Mouse (Mus musculus) left cerebral cortex, postnatal 25 days (tissue): ENCODE measurements around the gene Aqp1. TPM values are rescaled to one million over a fixed set of nuclear protein-coding genes. Genes with fewer than 3 reads are reported as not detected.
A peak's percentile ranks its signal among the peaks of the same experiment; 100 is the strongest.

Experiments used
- DNase-seq, 2 experiments: peaks; one replicate each; pipeline ENCODE4 v3.0.0; 2022; ENCODE audit warnings: low spot score in 2 of 2, mixed read lengths in 1 of 2
- intact Hi-C: fragments of 180-260 bp; cut with DNase I; formaldehyde crosslinking; loops from one replicate; pipeline ENCODE4 v1.15.1; 2025
- total RNA-seq, 2 experiments: library from RNA; stranded (reverse); gene quantifications; 2 replicates each; pipeline ENCODE4 v1.2.3; 2021

Aqp1 gene
- total RNA-seq, 2 experiments from 2014 or later, result 1.3 to 2.5 TPM

DNA sequence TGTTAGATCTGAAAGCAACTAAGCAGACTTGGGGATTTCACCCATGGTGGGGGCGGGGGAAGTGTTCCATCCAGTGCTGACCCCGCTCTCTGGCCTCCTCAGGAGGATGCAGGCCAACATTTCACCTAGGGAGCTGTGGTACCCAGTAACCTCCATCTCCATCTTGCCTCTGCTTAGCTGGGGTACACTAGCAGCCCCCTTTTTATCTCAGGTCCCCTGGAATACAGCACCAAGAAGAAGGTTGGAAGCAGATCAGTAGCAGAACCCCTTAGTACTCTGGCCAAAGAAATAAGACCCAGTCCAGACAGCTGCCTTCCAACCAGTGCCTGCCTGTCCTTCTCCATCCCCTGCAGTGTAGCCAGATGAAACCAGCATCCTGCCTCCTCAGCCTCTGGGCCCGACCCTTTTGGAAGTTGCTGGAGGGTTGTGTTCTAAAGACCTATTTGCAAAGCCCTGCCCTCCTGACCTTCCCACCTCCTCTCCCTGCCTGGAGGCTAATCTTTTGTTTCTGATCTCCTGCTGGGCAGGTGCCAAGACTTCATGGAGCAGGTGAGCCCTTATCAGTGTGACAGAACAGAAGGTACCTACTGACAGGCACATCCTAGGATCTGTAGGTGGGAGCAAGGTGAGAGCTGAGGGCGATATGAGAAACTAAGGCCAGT is 18.4 kb downstream of the Aqp1 start:
- intact Hi-C loops, result no loop called here
- no peak for DNase-seq

DNA sequence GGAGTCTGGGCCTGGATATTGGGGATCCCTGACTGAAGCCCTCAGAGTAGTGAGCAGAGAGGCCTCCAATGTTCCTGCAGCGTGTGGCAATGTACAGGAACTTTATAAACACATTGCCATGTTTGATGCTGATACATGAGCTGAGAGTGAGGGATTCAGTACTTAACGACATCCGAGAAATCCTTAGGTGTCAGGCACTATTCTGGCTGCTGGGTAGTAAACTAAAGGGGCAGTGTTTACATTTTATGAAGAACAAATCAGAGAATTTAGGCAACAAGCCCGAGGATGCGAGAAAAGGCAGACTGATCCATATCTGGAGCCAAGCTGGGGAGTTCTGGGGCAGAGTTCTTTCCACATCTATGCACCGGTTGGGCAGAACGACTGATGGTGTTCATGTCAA is 19.3 kb downstream of the Aqp1 start:
- no peak for DNase-seq
- intact Hi-C loops, result no loop called here

DNA sequence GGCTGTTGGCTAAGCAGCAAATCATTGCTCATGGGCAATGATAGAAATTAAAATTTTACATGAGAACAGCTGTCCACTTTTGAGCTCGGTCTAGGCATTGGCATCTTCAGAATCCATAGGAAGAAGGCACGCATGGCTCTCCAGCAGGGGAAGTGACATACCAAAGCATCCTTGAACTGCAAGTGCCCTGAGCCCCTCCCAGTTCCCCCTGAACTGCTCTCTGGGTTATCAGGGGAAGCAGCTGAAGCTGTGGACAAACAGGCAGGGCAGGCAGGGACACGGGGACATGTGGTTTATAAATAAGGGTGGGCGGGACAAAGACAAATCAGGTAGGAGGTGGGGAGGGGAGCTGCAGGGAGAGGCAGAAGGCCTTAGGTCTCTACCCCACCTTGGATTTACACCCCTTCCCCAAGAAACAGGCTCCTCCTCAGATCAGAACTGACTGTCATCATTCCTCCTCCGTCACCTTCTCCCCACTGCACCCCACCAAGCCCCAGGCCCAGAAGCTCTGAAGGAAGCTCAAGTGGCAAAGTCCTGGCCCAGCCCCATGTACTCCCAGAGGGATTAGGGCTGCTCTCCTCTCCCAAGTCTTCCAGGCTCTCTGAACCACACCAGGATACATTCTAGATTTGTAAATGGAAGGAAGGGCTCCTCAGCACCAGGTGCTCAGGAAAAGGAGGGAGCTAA is 19.9 kb downstream of the Aqp1 start:
- intact Hi-C loops, result no loop called here
- DNase-seq, result no peak

DNA sequence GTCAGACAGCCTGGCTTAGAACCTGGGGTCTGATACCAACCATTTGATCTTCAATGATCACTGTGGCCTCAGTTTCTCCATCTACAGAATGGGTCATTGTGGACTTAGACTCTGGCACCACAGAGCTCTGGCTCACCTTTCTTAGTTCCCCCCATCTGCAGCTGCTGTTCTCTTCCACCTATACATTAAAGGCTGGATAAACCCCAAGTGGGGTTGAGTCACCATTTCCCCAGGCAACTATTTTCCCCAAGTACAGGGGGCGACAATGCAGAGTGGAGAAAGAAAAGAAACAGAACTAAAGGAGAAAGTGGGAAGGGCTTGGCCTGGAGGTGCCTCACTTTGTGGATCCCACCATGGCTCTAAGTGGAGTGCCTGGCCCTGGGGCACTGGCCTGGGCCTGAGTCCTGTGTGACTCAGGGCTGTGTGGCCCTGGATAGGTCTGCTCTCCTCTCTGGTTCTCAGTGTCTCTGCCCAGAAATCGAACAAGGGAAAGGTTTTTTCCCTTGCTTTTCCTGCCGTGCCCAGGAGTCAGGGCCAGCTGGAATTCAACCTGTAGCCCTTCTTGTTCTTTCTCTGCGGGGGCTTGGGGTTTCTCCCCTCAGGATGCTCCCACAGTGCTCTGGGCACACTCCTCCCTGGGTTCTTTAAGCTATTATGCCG is 20.9 kb downstream of the Aqp1 start:
- DNase-seq, result no peak
- intact Hi-C loops, result no loop called here

DNA sequence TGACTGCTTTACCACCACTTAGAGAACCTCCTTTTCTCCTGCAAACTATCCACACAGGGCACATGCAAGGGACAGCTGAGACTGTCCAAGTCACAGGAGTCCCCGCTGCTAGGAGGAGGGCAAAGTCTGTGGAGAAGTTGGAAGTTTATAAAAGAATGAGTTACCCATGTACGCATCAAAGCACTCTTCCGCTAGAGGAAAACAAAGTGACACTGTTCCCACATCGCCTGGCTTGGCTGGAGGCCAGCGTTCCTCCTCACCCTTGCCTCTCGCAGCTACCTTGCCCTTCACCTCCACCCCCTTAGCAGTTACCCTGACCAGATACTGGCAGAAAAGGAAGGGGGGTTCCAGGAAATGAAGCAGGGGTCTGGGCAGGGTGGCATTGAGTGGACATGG is 21.4 kb downstream of the Aqp1 start:
- intact Hi-C loops, result no loop called here

DNA sequence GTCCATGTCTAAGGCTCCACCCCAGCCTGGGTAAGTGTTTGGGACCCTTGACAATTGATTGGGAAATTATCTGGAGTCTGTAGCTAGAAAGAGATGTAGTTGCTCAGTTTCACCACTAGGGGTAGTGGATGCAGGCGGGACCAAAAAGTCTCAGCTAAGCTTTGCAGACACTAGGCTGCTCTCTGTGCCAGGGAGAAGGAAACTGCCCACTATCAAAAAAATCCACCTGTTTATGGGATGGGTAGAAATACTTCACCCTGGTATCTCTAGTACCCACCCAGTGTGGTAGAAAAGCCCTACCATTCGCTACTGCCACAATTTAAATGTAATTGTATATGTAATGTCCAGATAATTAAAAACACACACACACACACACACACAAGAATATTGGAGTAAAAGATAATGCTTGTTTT is 22.5 kb downstream of the Aqp1 start:
- DNase-seq, result no peak
- intact Hi-C loops, result no loop called here

More for the DNA sequence above, 21.4 kb downstream of the Aqp1 start:
- DNase-seq, result no peak

DNA sequence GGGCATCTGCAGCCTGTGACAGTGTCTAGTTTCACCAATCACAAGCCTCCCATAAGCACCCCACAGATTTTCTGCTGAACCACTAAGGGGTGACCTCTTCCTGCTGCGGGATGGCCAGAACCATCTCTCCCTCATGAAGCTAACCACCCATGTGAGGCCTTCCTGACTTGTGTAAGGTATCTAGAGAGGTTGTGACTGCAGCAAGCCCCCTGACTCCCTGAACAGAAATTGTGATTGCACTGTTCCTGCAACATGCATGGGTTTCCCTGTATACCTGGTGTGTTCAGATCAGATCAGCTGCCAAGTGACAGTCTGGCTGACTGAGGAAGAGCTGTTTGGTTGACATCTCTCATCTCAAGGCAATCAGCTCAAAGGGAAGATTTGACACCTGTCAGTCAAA is 26.4 kb downstream of the Aqp1 start:
- no peak for DNase-seq
- intact Hi-C loops, result no loop called here

DNA sequence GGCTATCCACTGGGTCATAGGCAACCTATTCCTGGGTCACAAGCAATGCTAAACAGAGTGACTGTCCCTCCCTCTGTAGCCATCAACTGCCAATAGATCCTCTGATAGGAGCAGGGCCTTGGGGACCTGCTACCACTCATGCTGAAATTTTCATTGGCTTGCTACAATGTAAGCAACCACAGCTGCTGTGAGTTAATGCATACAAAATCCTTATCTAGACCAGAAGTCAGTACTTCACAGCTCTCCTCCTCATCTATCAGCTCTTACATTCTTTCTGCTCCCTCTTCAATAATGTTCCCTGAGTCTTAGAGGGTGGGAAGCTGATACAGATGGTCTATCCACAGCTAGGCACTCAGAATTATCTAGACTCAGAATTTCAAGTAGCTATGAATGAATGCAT is 30.9 kb downstream of the Aqp1 start:
- peak in 1 of 2 experiments; percentile 24 for DNase-seq
- intact Hi-C loops, result no loop called here

DNA sequence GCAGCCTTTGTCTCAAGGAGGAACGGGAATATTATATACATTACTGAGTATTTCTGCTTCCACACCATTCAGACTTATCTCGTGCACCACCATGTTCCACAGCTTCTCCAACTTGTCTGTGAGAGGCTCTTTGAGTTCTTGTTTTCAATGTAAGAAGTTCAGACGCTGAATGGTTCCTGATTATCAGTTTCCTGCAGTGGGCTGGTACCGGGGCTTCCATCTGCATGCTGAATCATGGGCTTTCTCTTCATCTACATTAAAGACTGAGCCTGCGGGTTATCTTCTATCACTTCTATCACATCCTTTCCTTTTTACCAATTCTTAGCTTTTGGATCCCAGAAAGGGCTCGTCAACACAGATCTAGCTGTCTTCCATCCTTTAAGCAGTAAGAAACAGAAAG is 34.6 kb downstream of the Aqp1 start:
- intact Hi-C loops, result no loop called here

DNA sequence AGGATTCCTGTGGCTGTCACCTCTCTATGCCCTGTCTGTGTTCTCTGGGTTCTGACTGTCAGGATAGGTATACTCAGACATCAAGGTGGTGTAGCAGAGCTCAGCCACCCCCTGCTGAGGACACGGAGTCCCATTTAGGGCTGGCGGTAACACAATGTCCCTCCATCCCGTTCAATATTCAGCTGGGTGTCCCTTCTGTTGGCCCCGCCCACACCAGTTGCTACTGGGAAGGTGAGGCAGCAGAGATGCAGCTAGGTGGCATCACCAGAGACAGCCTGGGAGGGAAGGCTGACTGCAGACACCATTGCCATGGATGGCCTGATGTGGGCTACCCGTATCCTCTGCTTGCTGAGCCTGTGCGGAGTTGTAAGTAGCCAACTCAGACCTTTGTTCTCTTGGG is 39.8 kb downstream of the Aqp1 start, which contains the start of gene Ghrhr:
Gene Ghrhr, plus strand, starts transcription at position 220 of the 400 bp plus-strand sequence.
- intact Hi-C loops, result no loop called here

More for the DNA sequence above, 34.6 kb downstream of the Aqp1 start:
- no peak for DNase-seq

DNA sequence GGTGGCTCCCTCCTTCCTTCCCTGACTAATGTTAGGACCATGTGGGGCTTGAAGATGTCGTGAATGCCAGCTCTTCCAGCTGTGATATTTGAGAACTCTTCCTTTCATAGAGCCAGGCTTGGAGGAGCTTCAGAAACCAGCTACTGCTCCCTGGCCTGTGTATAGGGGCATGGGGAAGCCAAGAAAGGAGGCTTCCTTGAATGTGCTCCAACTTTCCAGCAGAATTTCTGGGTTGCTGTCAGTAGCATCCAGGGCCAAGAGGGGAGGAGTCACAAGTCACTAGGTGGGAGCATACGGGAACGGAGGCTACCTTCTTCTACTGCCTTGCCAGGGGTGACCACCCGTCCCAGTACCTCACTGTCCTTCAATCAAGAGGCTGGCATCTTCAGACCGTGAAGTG is 40.3 kb downstream of the Aqp1 start:
- no peak for DNase-seq
- intact Hi-C loops, result no loop called here

More for the DNA sequence above, 39.8 kb downstream of the Aqp1 start, which contains the start of gene Ghrhr:
- DNase-seq, result no peak

DNA sequence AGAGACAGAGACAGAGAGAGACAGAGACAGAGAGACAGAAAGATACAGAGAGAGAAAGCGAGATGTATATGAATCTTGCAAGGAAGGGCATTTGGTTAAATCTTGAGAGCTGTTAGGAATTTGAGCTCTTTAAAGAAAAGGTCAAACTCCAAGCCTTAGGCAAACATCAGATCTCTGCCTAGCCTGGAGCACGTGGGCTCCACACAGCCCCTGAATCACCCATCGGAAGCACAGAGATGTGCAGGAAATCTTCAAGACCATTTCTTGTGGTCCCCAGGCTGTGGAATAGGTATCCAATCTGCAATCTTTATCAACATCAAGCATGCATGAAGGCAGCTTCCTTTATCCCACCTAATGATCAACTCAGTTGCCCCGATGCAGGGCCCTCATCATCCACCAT is 41.2 kb downstream of the Aqp1 start:
- intact Hi-C loops, result no loop called here
- no peak for DNase-seq

DNA sequence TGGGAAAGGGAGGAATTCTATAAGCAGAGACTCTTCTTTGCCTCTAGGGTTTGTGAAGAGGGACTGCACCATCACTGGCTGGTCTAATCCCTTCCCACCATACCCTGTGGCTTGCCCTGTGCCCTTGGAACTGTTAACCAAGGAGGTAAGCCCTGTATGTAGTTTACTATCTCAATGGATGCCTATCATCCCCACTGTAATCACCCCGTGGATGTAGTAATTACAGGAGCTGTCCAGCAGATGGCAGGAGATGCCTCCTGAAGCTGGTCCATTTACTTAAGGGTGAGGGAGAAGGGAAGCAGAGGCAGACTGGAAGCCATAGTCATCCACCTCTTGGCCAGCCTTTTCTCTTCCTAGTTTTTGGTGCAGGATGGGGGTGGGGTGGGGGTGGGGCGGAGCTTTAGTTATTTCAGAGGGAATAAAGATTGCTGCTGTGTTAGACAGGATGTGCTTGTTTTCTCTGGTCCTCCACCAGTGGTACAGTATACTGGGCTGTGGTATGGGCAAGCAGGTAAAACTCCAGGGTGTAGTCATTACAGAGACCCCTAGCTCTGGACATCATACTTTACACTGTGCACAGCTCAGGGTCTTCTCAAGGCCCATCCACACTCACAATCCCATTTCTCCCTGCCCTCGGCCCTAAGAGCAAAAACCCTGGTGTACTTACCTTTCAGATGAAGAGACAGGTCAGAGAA is 43.6 kb downstream of the Aqp1 start:
- intact Hi-C loops, result loop anchor here (2.0 kb wide), 1 partner anchor 131 kb away; no protein-coding TSS in a partner anchor
- peak; percentile 47 to 72 for DNase-seq

DNA sequence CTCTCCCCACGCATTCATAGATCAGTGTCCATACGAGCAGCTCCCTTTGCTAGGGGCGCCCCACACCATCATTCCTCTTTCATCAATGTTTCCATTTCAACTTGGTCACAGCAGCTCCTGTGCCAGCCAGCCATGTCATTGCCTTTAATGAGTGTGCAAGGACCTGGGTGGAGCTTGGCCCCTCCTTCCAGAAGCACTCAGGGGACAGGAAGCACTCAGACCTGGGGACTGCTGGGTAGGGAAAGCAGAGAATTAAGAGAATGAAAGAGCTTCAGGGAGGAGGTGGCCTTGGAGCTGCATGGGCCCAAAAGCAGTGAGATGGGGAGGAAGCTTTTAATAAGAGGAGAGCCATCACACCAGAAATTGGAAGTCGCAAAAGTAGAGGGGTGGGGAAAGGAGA is 45.7 kb downstream of the Aqp1 start:
- no peak for DNase-seq
- intact Hi-C loops, result no loop called here

DNA sequence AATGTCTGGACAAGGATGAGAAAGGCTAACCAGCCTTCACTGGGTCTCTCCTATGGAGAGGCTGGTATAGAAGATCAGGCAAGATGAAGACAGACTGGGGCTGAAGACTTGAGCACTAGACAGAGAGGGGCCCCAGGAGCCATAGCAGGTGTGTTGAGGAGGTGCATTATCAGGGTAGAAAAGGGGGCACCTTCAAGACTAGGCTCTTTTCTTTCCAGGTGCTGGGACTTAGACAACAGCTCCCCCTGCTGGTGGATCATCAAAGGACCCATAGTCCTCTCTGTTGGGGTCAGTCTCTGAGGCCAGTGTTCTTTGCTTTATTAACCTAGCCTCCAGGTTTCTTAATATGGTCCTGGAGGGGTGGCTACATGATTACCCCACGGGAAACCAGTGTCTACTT is 47.7 kb downstream of the Aqp1 start:
- intact Hi-C loops, result loop anchor here (1.0 kb wide), 1 partner anchor 151 kb away; no protein-coding TSS in a partner anchor
- DNase-seq, result peak; percentile 48 to 57

DNA sequence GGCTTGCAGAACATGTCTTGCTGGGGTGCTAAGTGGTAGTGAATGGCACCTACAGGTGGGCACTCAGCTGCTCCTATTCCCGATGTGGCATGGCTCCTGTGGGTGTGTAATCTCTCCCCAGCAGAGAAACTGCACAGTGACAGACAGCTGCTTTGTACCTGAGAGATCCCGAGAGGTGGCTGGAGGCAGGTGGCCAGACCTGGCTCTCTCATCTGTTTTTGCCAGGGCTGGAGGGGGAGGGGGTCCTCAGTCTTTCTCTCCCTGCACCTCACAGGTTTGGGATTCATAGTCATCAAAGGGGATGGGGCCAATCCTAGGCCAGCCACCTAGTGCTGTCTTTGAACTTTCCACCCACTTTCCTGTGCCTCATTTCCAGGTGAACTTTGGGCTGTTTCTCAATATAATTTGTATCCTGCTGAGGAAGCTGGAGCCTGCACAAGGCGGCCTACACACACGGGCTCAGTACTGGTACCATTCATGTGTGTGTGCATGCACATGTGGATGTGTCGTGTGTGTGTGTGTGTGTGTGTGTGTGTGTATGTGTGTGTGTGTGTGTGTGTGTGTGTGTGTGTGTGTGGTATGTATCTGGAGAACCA is 48.2 kb downstream of the Aqp1 start:
- intact Hi-C loops, result loop anchor here (1.0 kb wide), 1 partner anchor 151 kb away; no protein-coding TSS in a partner anchor
- DNase-seq, result no peak

DNA sequence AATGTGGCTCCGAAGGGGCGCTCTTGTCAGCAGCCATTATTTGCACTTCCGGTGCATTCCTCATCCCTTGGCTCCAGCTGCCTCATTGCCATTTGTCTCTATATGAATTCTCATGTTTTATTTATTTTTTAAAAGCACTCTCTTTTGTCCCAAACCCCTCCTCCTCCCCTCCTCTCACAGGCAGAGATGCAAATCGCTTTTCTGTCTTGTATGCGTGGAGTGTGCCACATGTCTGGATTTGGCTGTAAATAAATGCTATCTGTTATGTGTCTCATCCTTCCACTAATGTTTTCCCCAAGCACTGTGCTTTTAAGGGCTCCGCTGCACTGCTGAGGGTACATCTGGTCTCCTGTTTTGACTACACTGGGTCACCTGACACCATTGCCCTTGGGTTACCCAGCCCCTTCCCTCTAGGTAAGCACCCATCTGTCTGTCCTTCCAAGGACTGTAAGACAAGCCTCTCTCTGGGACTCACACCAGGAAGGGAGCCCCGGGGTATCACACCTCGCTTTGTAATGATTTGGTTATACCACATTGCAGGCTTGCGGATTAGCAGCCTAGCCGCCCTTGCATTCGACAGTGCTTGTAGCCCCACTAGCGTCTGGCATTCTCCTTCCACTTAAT is 52.4 kb downstream of the Aqp1 start:
- intact Hi-C loops, result no loop called here
- peak in 1 of 2 experiments; percentile 37 for DNase-seq

DNA sequence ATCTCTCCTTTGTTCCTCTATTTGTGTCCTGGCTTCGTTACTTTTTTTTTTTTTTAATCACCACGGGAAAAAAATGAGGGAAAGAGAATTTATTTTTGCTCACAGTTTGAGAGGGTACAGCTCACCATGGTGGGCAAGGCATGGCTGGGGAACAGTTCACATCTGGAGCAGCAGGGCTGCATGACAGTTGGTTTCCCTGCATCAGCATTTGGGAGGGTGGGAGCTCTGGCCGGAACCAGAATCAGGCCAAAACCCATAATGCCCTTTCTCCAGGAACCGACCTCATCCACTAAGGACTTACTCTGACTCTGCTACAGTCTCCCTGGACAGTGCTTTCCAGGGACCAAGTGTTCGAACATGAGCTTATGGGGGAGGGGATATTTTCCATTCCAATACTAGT is 53.1 kb downstream of the Aqp1 start:
- intact Hi-C loops, result no loop called here
- DNase-seq, result no peak

DNA sequence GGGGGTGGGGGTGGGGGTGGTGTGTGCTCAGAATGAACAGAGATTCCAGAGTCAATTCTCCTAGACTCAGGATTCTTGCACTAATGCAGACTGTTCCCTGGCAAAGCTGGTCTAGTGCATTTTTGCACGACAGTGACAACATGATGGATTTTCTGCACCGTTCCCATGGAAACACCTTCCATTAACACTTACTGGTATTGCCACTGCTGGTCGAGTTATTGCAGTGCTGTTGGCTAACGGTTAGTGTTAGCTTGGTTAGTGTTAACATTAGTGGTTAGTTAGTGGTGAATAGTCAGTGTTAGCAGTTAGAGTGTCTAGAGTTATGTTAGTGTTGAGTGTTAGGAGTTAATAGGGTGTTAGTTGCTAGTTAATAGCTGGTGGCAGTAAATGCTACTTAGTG is 55.6 kb downstream of the Aqp1 start:
- no peak for DNase-seq
- intact Hi-C loops, result loop anchor here (1.0 to 10.0 kb wide), 3 partner anchors 113 to 413 kb away; no protein-coding TSS in a partner anchor
